Mouse (Mus musculus): Measurements from ENCODE around the gene Cadm2.

Gene Cadm2

GRCm38 (mm10) chr16:67620826-67621505 lies at the start of gene Cadm2:
Gene Cadm2, minus strand, starts transcription at chr16:67620908.
- DNase-seq = peak; percentile 97

- DNase-seq = no peak
Measured at GRCm38 (mm10) chr16:67646930-67647329, 26.2 kb upstream of the Cadm2 start.

- DNase-seq = peak; percentile 20
Measured at GRCm38 (mm10) chr16:67643651-67644050, 22.9 kb upstream of the Cadm2 start.

- DNase-seq = peak; percentile 83
Measured at GRCm38 (mm10) chr16:67619906-67620781, 564 bp downstream of the Cadm2 start.

GRCm38 (mm10) chr16:67619416-67619815 lies 1.3 kb downstream of the Cadm2 start:
- DNase-seq = no peak

GRCm38 (mm10) chr16:67618817-67619216 lies 1.9 kb downstream of the Cadm2 start:
- DNase-seq = no peak

- DNase-seq = peak; percentile 70
Measured at GRCm38 (mm10) chr16:67617811-67618210, 2.9 kb downstream of the Cadm2 start.

GRCm38 (mm10) chr16:67617256-67617655 lies 3.5 kb downstream of the Cadm2 start:
- no peak for DNase-seq

- no peak for DNase-seq
Measured at GRCm38 (mm10) chr16:67613876-67614275, 6.8 kb downstream of the Cadm2 start.

GRCm38 (mm10) chr16:67610904-67611681 lies 9.6 kb downstream of the Cadm2 start:
- DNase-seq = no peak

- DNase-seq = no peak
Measured at GRCm38 (mm10) chr16:67609116-67609515, 11.6 kb downstream of the Cadm2 start.

GRCm38 (mm10) chr16:67608499-67608898 lies 12.2 kb downstream of the Cadm2 start:
- no peak for DNase-seq

GRCm38 (mm10) chr16:67605661-67606060 lies 15.0 kb downstream of the Cadm2 start:
- DNase-seq = no peak

GRCm38 (mm10) chr16:67599981-67600380 lies 20.7 kb downstream of the Cadm2 start:
- DNase-seq = no peak

GRCm38 (mm10) chr16:67598841-67599240 lies 21.9 kb downstream of the Cadm2 start:
- DNase-seq = no peak

- no peak for DNase-seq
Measured at GRCm38 (mm10) chr16:67591015-67591414, 29.7 kb downstream of the Cadm2 start.

- peak; percentile 43 for DNase-seq
Measured at GRCm38 (mm10) chr16:67578842-67579517, 41.7 kb downstream of the Cadm2 start.

- no peak for DNase-seq
Measured at GRCm38 (mm10) chr16:67575557-67575956, 45.2 kb downstream of the Cadm2 start.

GRCm38 (mm10) chr16:67526992-67527391 lies 93.7 kb downstream of the Cadm2 start:
- DNase-seq = no peak

- no peak for DNase-seq
Measured at GRCm38 (mm10) chr16:67524878-67525277, 95.8 kb downstream of the Cadm2 start.

- no peak for DNase-seq
Measured at GRCm38 (mm10) chr16:67518311-67518710, 102.4 kb downstream of the Cadm2 start.

GRCm38 (mm10) chr16:67515549-67515948 lies 105.2 kb downstream of the Cadm2 start:
- DNase-seq = no peak

GRCm38 (mm10) chr16:67509079-67509478 lies 111.6 kb downstream of the Cadm2 start:
- peak; percentile 29 for DNase-seq

Data from right cerebral cortex, adult 18-20 months (tissue).